Mouse (Mus musculus) limb, embryonic 15.5 days (tissue): Measurements from ENCODE around the gene Nrarp. TPM values are rescaled to one million over a fixed set of nuclear protein-coding genes. Genes with fewer than 3 reads are reported as not detected.

ENCODE experiments used
- ATAC-seq: fragments of 200-750 bp; cut with Nextera tagmentation; 2 replicates; pipeline ENCODE4 v1.8.0; 2017; ENCODE audit warnings: low read depth, moderate TSS enrichment; ENCODE audit not compliant: insufficient number of reproducible peaks, low FRiP score, low TSS enrichment
- H3K27ac ChIP-seq: fragments of 300-500 bp; sonication (generic); 2 replicates; pipeline ENCODE4 v1.5.1; 2015; ENCODE audit warnings: moderate library complexity, mild to moderate bottlenecking, inconsistent platforms
- H3K27me3 ChIP-seq: fragments of 300-500 bp; sonication (generic); 2 replicates; pipeline ENCODE4 v1.6.1; 2015; ENCODE audit warnings: inconsistent platforms
- H3K36me3 ChIP-seq: fragments of 300-500 bp; sonication (generic); 2 replicates; pipeline ENCODE4 v1.6.1; 2015; ENCODE audit warnings: inconsistent platforms
- H3K4me1 ChIP-seq: fragments of 300-500 bp; sonication (generic); 2 replicates; pipeline ENCODE4 v1.6.1; 2015; ENCODE audit warnings: inconsistent platforms
- H3K4me2 ChIP-seq: fragments of 300-500 bp; sonication (generic); 2 replicates; pipeline ENCODE4 v1.6.1; 2015; ENCODE audit warnings: mild to moderate bottlenecking, inconsistent platforms
- H3K4me3 ChIP-seq: fragments of 300-500 bp; sonication (generic); 2 replicates; pipeline ENCODE4 v1.5.1; 2015; ENCODE audit warnings: mild to moderate bottlenecking, inconsistent platforms
- H3K9ac ChIP-seq: fragments of 300-500 bp; sonication (generic); 2 replicates; pipeline ENCODE4 v1.6.1; 2015; ENCODE audit warnings: inconsistent platforms
- H3K9me3 ChIP-seq: fragments of 300-500 bp; sonication (generic); 2 replicates; pipeline ENCODE4 v1.6.1; 2016; ENCODE audit warnings: inconsistent platforms
- WGBS: fragments of 180-500 bp; shearing (Covaris S2); methylation state at CpG from one replicate; pipeline ENCODE4 v1.1.7; 2015; 5-methylcytosine and 5-hydroxymethylcytosine counted together
- polyA plus RNA-seq: library from polyadenylated mRNA; unstranded; fragments of >200 nt; fragmentation: Nextera tagmentation; extraction: Ambion mirVana; gene quantifications from 2 replicates; pipeline ENCODE4 v1.2.1, GENCODE M21; 2015

Gene Nrarp
- polyA plus RNA-seq, 1 experiment from 2014 or later, result 33.5 TPM

GRCm38 (mm10) chr2:25200631-25201030 is 20.1 kb downstream of the Nrarp start:
- H3K4me1 ChIP-seq, result peaks cover 14% of the 10 kb centered on the region; the same call in 1 of the 2 replicates
- 85% methylated on average over 2 of the region's 2 CpGs for WGBS
- no peak for ATAC-seq
- no peak overlapping the region for H3K27ac ChIP-seq
- no peak overlapping the region for H3K9ac ChIP-seq
- no peak overlapping the region for H3K4me2 ChIP-seq
- H3K9me3 ChIP-seq, result no peaks in the 10 kb centered on the region
- peaks cover 12% of the 10 kb centered on the region for H3K27me3 ChIP-seq
- H3K36me3 ChIP-seq, result peaks cover 75% of the 10 kb centered on the region
- H3K4me3 ChIP-seq, result no peak overlapping the region

DNA sequence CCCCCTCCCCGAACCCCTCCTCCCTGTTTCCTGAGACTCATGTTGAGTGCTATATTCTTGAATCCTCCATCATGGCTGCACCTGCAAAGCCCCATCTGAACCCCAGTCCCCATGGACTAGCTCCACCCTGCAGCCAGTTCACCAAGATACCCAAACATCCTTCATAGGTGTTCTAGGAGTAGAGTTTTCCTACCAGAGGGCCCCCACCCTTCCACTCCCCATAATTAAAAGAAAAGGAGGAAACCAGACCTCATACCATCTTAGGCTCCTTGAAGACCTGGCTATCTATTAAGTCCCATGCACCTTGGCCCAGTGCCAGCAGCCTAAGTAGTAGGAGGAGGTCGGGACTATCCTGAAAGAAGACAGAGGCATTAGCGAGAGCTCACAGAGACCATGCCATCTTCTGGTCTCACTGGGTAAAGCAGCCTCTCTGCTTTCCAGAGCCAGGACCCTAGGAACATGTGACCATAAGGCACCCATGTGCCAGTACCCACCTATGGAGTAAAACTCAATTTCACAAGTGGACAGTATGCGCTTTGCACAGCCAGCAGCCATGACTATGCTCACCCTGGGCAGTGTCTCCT is 23.2 kb downstream of the Nrarp start:
- H3K4me1 ChIP-seq, result no peaks in the 10 kb centered on the region
- no peak for ATAC-seq
- no peak overlapping the region for H3K27ac ChIP-seq
- no peaks in the 10 kb centered on the region for H3K27me3 ChIP-seq
- no peak overlapping the region for H3K9ac ChIP-seq
- H3K36me3 ChIP-seq, result peaks cover 98% of the 10 kb centered on the region
- H3K4me3 ChIP-seq, result no peak overlapping the region
- no peaks in the 10 kb centered on the region for H3K9me3 ChIP-seq
- WGBS, result 76% methylated on average over 4 of the region's 4 CpGs
- H3K4me2 ChIP-seq, result no peak overlapping the region

- Histone ChIP-seq H3K4me1 (peaks cover 19% of the 10 kb centered on the region), H3K27me3 (no peaks in the 10 kb centered on the region), H3K9me3 (no peaks in the 10 kb centered on the region), H3K9ac (no peak overlapping the region), H3K27ac (no peak overlapping the region), H3K36me3 (peaks cover 64% of the 10 kb centered on the region), H3K4me2 (no peak overlapping the region), H3K4me3 (no peak overlapping the region)
- WGBS, result 90% methylated on average over 1 of the region's 1 CpGs
- no peak for ATAC-seq
Observed at GRCm38 (mm10) chr2:25207593-25207992, 27.0 kb downstream of the Nrarp start.

GRCm38 (mm10) chr2:25210686-25211085 is 30.1 kb downstream of the Nrarp start:
- ATAC-seq, result no peak
- Histone ChIP-seq H3K4me3 (peak overlapping the region; percentile 86), H3K27me3 (0 out of 2 replicates have a peak, but pooled peaks cover 4% of the 10 kb centered on the region), H3K4me1 (peaks cover 19% of the 10 kb centered on the region), H3K36me3 (peaks cover 33% of the 10 kb centered on the region), H3K9ac (peak overlapping the region; percentile 80), H3K27ac (peak overlapping the region; percentile 93), H3K9me3 (no peaks in the 10 kb centered on the region), H3K4me2 (peak overlapping the region; percentile 59)
- under 1% methylated on average over 24 of the region's 24 CpGs for WGBS

- H3K9ac ChIP-seq, result peak within 1 kb of the TSS; percentile 80
- H3K4me1 ChIP-seq, result peaks cover 19% of the 10 kb centered on the region
- H3K4me3 ChIP-seq, result peak within 1 kb of the TSS; percentile 86
- under 1% methylated on average over 44 of the region's 44 CpGs for WGBS
- H3K27me3 ChIP-seq, result 0 out of 2 replicates have a peak, but pooled peaks cover 4% of the 10 kb centered on the region
- H3K4me2 ChIP-seq, result peak within 1 kb of the TSS; percentile 59
- ATAC-seq, result peak; percentile 86
- H3K9me3 ChIP-seq, result no peaks in the 10 kb centered on the region
- H3K27ac ChIP-seq, result peak within 1 kb of the TSS; percentile 93
- peaks cover 28% of the 10 kb centered on the region for H3K36me3 ChIP-seq
Observed at GRCm38 (mm10) chr2:25211121-25211670, 30.6 kb downstream of the Nrarp start, which contains the start of gene Nelfb. Nelfb (minus strand) TSS chr2:25211489.

DNA sequence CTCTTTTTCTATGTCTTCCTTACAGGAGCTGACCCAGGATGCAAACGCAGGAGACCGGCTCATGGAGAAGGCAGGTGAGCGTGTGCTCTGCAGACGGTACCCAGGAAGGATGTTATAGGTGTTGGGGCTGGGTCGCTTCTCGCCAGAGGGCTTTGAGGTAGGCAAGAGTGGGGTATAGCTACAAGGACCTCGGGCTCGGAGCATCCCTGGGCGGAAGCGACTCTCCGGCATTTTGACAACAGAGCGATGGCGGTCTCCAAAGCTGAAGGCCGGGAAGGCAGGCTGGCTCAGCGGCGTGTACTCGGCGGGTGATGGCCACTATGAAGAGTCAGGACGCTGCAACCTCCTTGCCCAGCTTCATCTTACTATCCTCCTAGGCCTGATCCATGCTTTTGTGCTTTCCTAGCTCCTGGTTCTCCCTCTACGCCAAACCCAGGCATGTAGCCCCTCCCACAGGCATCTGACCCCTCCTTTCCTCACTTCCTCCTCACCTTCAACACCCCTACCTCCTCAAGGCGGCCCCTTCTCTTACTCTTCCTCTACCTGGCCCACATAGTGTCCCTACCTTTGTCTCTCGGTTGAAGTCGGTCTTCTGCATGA is 32.8 kb downstream of the Nrarp start:
- H3K4me1 ChIP-seq, result peaks cover 19% of the 10 kb centered on the region
- peaks cover 8% of the 10 kb centered on the region for H3K36me3 ChIP-seq
- no peak for ATAC-seq
- H3K27me3 ChIP-seq, result 0 out of 2 replicates have a peak, but pooled peaks cover 4% of the 10 kb centered on the region
- no peak overlapping the region for H3K27ac ChIP-seq
- 63% methylated on average over 23 of the region's 23 CpGs for WGBS
- no peaks in the 10 kb centered on the region for H3K9me3 ChIP-seq
- no peak overlapping the region for H3K4me3 ChIP-seq
- H3K9ac ChIP-seq, result no peak overlapping the region
- H3K4me2 ChIP-seq, result no peak overlapping the region

GRCm38 (mm10) chr2:25214444-25214843 is 33.9 kb downstream of the Nrarp start, which contains the start of gene Stpg3:
Stpg3 (minus strand) TSS chr2:25214637.
- no peak within 1 kb of the TSS for H3K4me3 ChIP-seq
- 65% methylated on average over 3 of the region's 3 CpGs for WGBS
- peaks cover 4% of the 10 kb centered on the region; the same call in 1 of the 2 replicates for H3K36me3 ChIP-seq
- H3K9ac ChIP-seq, result no peak within 1 kb of the TSS
- H3K27ac ChIP-seq, result no peak within 1 kb of the TSS
- no peak within 1 kb of the TSS for H3K4me2 ChIP-seq
- no peak for ATAC-seq
- H3K4me1 ChIP-seq, result peaks cover 15% of the 10 kb centered on the region
- no peaks in the 10 kb centered on the region for H3K9me3 ChIP-seq
- H3K27me3 ChIP-seq, result 0 out of 2 replicates have a peak, but pooled peaks cover 4% of the 10 kb centered on the region

- H3K4me1 ChIP-seq, result no peaks in the 10 kb centered on the region
- no peak overlapping the region for H3K4me3 ChIP-seq
- ATAC-seq, result no peak
- 59% methylated on average over 2 of the region's 2 CpGs for WGBS
- H3K4me2 ChIP-seq, result no peak overlapping the region
- no peak overlapping the region for H3K9ac ChIP-seq
- H3K36me3 ChIP-seq, result peaks cover 11% of the 10 kb centered on the region
- H3K27ac ChIP-seq, result no peak overlapping the region
- no peaks in the 10 kb centered on the region for H3K9me3 ChIP-seq
- 0 out of 2 replicates have a peak, but pooled peaks cover 4% of the 10 kb centered on the region for H3K27me3 ChIP-seq
Observed at GRCm38 (mm10) chr2:25217666-25218065, 37.1 kb downstream of the Nrarp start.

DNA sequence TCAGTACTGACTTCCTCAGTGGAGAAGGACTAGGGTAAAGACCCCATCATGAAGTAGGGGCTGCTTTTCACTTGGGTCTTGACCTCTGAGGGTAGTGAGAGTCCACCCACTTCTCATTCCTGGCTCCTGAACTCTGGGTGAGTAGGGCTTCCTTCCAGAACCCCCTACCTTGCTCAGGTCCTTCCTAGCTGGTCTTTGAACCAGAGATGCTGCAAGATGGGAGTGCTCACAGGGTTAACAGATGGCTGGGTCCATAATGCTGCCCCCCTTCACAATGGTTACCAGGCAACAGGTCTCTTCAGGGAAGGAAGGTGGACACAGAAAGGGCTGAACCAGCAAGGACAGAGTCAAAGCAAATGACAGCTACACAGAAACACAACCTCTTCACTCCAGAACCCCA is 37.9 kb downstream of the Nrarp start, which contains the start of gene Fam166a:
Gene Fam166a, plus strand, starts transcription at position 301 of the 400 bp plus-strand sequence.
- no peak within 1 kb of the TSS for H3K9ac ChIP-seq

GRCm38 (mm10) chr2:25221331-25221772 is 40.8 kb downstream of the Nrarp start:
- Histone ChIP-seq H3K9me3 (no peaks in the 10 kb centered on the region), H3K9ac (no peak overlapping the region), H3K4me3 (no peak overlapping the region), H3K27me3 (no peaks in the 10 kb centered on the region), H3K36me3 (peaks cover 11% of the 10 kb centered on the region), H3K27ac (no peak overlapping the region), H3K4me2 (no peak overlapping the region), H3K4me1 (peaks cover 16% of the 10 kb centered on the region)
- ATAC-seq, result no peak
- WGBS, result 70% methylated on average over 5 of the region's 5 CpGs

More for the DNA sequence above, 37.9 kb downstream of the Nrarp start, which contains the start of gene Fam166a:
- no peak within 1 kb of the TSS for H3K4me2 ChIP-seq
- H3K27me3 ChIP-seq, result 0 out of 2 replicates have a peak, but pooled peaks cover 4% of the 10 kb centered on the region
- H3K4me1 ChIP-seq, result peaks cover 3% of the 10 kb centered on the region
- no peak within 1 kb of the TSS for H3K27ac ChIP-seq
- peaks cover 11% of the 10 kb centered on the region for H3K36me3 ChIP-seq
- no peaks in the 10 kb centered on the region for H3K9me3 ChIP-seq
- H3K4me3 ChIP-seq, result no peak within 1 kb of the TSS
- ATAC-seq, result no peak

GRCm38 (mm10) chr2:25223681-25224491 is 43.3 kb downstream of the Nrarp start:
- ATAC-seq, result 0 out of 2 replicates have a peak, but pooled peaks have one; percentile 2
- peak overlapping the region; percentile 95 for H3K27ac ChIP-seq
- H3K4me1 ChIP-seq, result peaks cover 24% of the 10 kb centered on the region

More at GRCm38 (mm10) chr2:25223681-25224491, 43.3 kb downstream of the Nrarp start:
- H3K27me3 ChIP-seq, result no peaks in the 10 kb centered on the region
- H3K4me2 ChIP-seq, result peak overlapping the region; percentile 86
- H3K4me3 ChIP-seq, result peak overlapping the region; percentile 94
- H3K9me3 ChIP-seq, result no peaks in the 10 kb centered on the region
- under 1% methylated on average over 48 of the region's 53 CpGs for WGBS
- H3K9ac ChIP-seq, result peak overlapping the region; percentile 93
- H3K36me3 ChIP-seq, result peaks cover 11% of the 10 kb centered on the region
